Comparison of ENCODE assay signal across 8 mouse cellular contexts in the genomic region with DNA sequence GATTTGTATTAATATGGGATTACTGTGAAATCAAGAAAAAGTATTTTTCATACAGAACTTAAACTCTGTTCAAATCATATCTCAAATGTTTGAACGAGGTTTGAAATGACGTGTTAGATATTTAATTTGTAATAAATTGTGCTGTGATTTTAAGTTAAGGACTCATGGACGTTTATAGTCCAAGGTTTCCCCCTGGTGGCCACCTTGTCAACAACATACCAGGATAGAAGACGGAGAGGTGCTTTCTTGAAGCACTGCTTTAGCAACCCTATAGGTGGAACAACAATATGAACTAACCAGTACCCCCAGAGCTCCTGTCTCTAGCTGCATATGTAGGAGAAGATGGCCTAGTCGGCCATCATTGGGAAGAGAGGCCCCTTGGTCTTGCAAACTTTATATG.
DNase-seq lines count a peak whose midpoint lies in the region; ATAC-seq and TF ChIP-seq lines count a peak whose summit lies in the region.
"Not testable (repeated sequence)": the region's sequence is repeated elsewhere in the genome, so short reads cannot be mapped to it uniquely, and the experiment has no call there.

No protein-coding gene starts in this region.

- not testable (repeated sequence) for H3K36me3 ChIP-seq in ES-E14 (ENCODE audit: control insufficient read depth, insufficient read depth, low read length, poor library complexity, severe bottlenecking); forebrain, embryonic 12.5 days (replicated peaks); kidney, embryonic 15.5 days; midbrain, embryonic 12.5 days

- H3K27me3 ChIP-seq in forebrain, embryonic 12.5 days; kidney, embryonic 15.5 days; midbrain, embryonic 12.5 days: not testable (repeated sequence)

- WGBS in forebrain, embryonic 12.5 days = 13% methylated on average over 5 of the region's 5 CpGs
- WGBS in kidney, embryonic 15.5 days = 10% methylated on average over 5 of the region's 5 CpGs
- 12% methylated on average over 5 of the region's 5 CpGs for WGBS in midbrain, embryonic 12.5 days

- in situ Hi-C loops in ES-E14 (cut with MboI; ENCODE audit: low sequenced_read_pairs in 2 of 2, unreplicated experiment in 2 of 2) = loop anchor here in 1 of 2 experiments (10.0 kb wide), 1 partner anchor 615 kb away; the partner anchor contains the start of gene Adamts1

- H3K4me3 ChIP-seq in ES-E14 (ENCODE audit: insufficient read depth in 1 of 2, low read depth in 1 of 2, low read length in 2 of 2, poor library complexity in 1 of 2, severe bottlenecking in 1 of 2); forebrain, embryonic 12.5 days (replicated peaks); kidney, embryonic 15.5 days (replicated peaks); midbrain, embryonic 12.5 days: not testable (repeated sequence)

- H3K9ac ChIP-seq in ES-E14 (ENCODE audit: insufficient read depth, low read depth, low read length, poor library complexity, severe bottlenecking); forebrain, embryonic 12.5 days; kidney, embryonic 15.5 days; midbrain, embryonic 12.5 days (replicated peaks): not testable (repeated sequence)

- ATAC-seq in forebrain, embryonic 12.5 days (ENCODE audit: low FRiP score) = peak; percentile 83; the same call in 1 of the 2 replicates
- ATAC-seq in kidney, embryonic 15.5 days (replicated peaks; ENCODE audit: low FRiP score) = 0 out of 2 replicates have a peak, but pooled peaks have one; percentile 56
- ATAC-seq in midbrain, embryonic 12.5 days (ENCODE audit: low FRiP score, low read depth) = peak; percentile 84

- DNase-seq in ES-E14 (ENCODE audit: low read depth, low spot score) = peak; percentile 43
- DNase-seq in cerebellum, adult 11 months = peak; percentile 10
- peak; percentile 70 for DNase-seq in heart, adult 8-10 months (ENCODE audit: low spot score)
- DNase-seq in left cerebral cortex, postnatal 36 days (ENCODE audit: low spot score in 2 of 2) = peak; percentile 30 to 41
- peak; percentile 18 to 34 for DNase-seq in right cerebral cortex, postnatal 36 days (ENCODE audit: low spot score in 2 of 2)

- not testable (repeated sequence) for H3K4me1 ChIP-seq in ES-E14 (ENCODE audit: control insufficient read depth in 2 of 2, insufficient read depth in 2 of 2, low read length in 2 of 2, poor library complexity in 1 of 2); forebrain, embryonic 12.5 days; kidney, embryonic 15.5 days; midbrain, embryonic 12.5 days

- not testable (repeated sequence) for H3K27ac ChIP-seq in ES-E14 (ENCODE audit: insufficient read depth, low read depth, low read length, poor library complexity, severe bottlenecking); forebrain, embryonic 12.5 days; kidney, embryonic 15.5 days; midbrain, embryonic 12.5 days (replicated peaks)

- not testable (repeated sequence) for H3K9me3 ChIP-seq in ES-E14 (ENCODE audit: control insufficient read depth, insufficient read depth, low read depth, low read length); forebrain, embryonic 12.5 days; kidney, embryonic 15.5 days (replicated peaks); midbrain, embryonic 12.5 days

- H3K4me2 ChIP-seq in forebrain, embryonic 12.5 days; kidney, embryonic 15.5 days; midbrain, embryonic 12.5 days (replicated peaks): not testable (repeated sequence)

- intact Hi-C loops in left cerebral cortex, postnatal 36 days (cut with DNase I) = loop anchor here (2.0 to 5.0 kb wide), 4 partner anchors 225 to 828 kb away; no protein-coding TSS in a partner anchor

TF ChIP-seq in ES-E14, 5 proteins besides CTCF, POLR2A, EP300 and RAD21:
- TF ChIP-seq ZC3H11A (IDR thresholded peaks at IDR 0.05; ENCODE audit: borderline replicate concordance, low read depth, low read length) = peak; percentile 90

Comparison
In these comparisons a context has a peak if more than half of its experiments do, and no peak if none do; other contexts are left out.
1. DNase-seq: peak in every context shown above with its lines; median percentile 70 in heart, adult 8-10 months; 43 in ES-E14; 36 in left cerebral cortex, postnatal 36 days; 26 in right cerebral cortex, postnatal 36 days; 10 in cerebellum, adult 11 months.